Mouse (Mus musculus) kidney, adult 2 months (tissue): ENCODE results near the gene Csrp3. TPM values are rescaled to one million over a fixed set of nuclear protein-coding genes. Genes with fewer than 3 reads are reported as not detected.

Experiments used
- DNase-seq: peaks from one replicate; pipeline ENCODE4 v3.0.0; 2021
- H3K27ac ChIP-seq: fragments of 200-500 bp; 2 replicates; pipeline ENCODE4 v1.5.1; 2012; ENCODE audit warnings: low read depth, low read length, control low read depth, inconsistent platforms; ENCODE audit not compliant: insufficient read depth
- H3K27me3 ChIP-seq: fragments of 200-500 bp; replicated peaks from 2 replicates; pipeline ENCODE4 v1.6.1; 2012; ENCODE audit warnings: mild to moderate bottlenecking, moderate library complexity, low read length, inconsistent platforms; ENCODE audit not compliant: control insufficient read depth, insufficient read depth
- H3K36me3 ChIP-seq: fragments of 200-500 bp; 2 replicates; pipeline ENCODE4 v1.6.1; 2012; ENCODE audit warnings: mild to moderate bottlenecking, moderate library complexity, low read length, inconsistent platforms; ENCODE audit not compliant: control insufficient read depth, insufficient read depth
- H3K4me1 ChIP-seq: fragments of 200-500 bp; 2 replicates; pipeline ENCODE4 v1.6.1; 2011; ENCODE audit warnings: low read length; ENCODE audit not compliant: control insufficient read depth, insufficient read depth
- H3K4me3 ChIP-seq: fragments of 200-500 bp; 2 replicates; pipeline ENCODE4 v1.5.1; 2011; ENCODE audit warnings: mild to moderate bottlenecking, low read depth, low read length, control low read depth; ENCODE audit not compliant: insufficient read depth
- CTCF ChIP-seq: fragments of 200-500 bp; conservative IDR thresholded peaks from 2 replicates; pipeline ENCODE4 v1.5.1; 2011; ENCODE audit warnings: low read depth, mild to moderate bottlenecking, control low read depth, low read length, moderate library complexity, mixed read lengths; ENCODE audit not compliant: insufficient read depth, insufficient read length
- POLR2A ChIP-seq: fragments of 200-500 bp; IDR thresholded peaks from one replicate; pipeline ENCODE4 v1.6.1; 2011; ENCODE audit warnings: low read depth, low read length, control low read depth
- WGBS: fragments of 180-500 bp; shearing (Covaris S2); methylation state at CpG from one replicate; pipeline ENCODE4 v1.1.7; 2018; 5-methylcytosine and 5-hydroxymethylcytosine counted together
- polyA plus RNA-seq: library from polyadenylated mRNA; depleted of rRNA; stranded (reverse); fragments of >200 nt; gene quantifications from 2 replicates; pipeline ENCODE4 v1.2.3, GENCODE M21; 2012

Gene Csrp3
- polyA plus RNA-seq, 1 experiment, result 5.1 TPM

DNA sequence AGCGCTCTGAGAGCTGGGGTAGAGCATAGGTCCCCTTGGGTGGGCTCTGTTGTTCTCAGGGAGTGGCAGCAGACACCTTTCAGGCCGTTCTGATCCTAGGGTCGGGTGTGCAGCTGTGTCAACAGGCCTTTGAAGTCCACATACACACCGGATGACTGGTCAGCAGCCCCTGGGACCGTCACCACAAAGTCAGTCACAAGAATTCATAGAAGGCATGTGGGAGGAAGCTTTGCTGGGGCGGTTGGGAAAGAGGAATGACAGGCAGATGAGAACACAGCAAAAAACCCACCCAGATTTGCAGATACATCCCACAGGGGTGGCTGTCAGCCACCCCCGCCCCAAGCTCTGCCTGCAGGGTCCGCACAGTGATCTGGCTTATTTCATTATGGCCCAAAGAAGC lies 40.1 kb upstream of the Csrp3 start:
- TF ChIP-seq CTCF (no peak), POLR2A (no peak)
- H3K4me1 ChIP-seq, result no peaks in the 10 kb centered on the region
- no peak overlapping the region for H3K27ac ChIP-seq
- H3K36me3 ChIP-seq, result no peaks in the 10 kb centered on the region
- H3K4me3 ChIP-seq, result no peak overlapping the region
- 45% methylated on average over 8 of the region's 8 CpGs for WGBS
- DNase-seq, result no peak
- no peaks in the 10 kb centered on the region for H3K27me3 ChIP-seq

DNA sequence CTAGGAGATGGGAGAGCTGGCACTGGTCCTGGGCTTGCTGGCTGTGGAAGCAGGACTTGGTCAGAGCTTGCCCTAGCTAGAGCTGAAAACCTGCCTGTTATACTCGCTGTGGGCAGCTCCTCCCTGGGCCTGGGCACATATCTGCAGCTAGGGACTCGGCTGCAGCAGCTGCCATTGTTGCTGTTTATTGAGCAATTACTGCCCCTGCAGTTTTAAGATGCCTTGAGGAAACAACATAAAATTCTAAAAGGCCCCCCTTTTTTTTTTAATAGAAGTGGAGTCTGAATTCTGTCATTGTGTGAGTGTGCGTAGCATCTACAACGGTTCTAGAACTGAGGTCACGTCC lies 36.4 kb upstream of the Csrp3 start:
- Histone ChIP-seq H3K27ac (no peak overlapping the region), H3K4me3 (no peak overlapping the region), H3K36me3 (no peaks in the 10 kb centered on the region), H3K4me1 (peaks cover 3% of the 10 kb centered on the region; the same call in 1 of the 2 replicates), H3K27me3 (no peaks in the 10 kb centered on the region)
- no peak for DNase-seq
- TF ChIP-seq POLR2A, result no peak
- no peak for TF ChIP-seq CTCF
- 77% methylated on average over 5 of the region's 5 CpGs for WGBS

DNA sequence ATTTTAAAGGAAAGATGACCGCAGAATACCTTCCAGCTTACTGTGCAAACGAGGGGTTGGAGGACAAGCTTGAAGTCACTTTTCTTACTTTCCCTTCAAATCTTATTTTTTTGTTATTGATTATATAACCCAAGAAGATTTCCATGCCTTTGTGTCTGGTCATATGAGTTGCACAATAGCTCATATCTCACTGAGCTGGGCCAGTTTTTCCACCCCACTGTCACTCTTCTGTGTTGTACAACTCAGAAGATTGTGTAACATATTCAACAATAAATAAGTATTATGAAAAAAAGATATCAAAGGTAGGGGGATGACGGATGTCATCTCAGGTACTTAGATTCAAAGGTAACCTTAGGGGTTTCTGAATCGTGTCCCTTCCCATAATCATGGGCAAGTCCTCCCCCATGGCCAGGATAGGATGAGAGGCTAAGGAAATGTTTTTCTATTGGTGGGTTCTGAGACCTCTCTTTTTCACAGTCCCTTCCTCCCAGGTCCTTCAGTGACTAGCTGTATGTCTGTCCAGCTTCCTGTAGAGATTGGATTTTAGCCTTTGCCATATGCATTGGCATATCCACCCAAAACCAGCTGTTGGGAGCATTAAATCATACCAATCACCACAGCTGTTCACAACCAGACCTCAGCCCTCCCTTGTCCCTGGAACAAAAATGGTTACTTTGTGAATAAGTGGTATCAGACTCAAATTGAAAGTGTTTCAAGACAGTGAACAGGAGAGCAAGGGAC lies 35.9 kb upstream of the Csrp3 start:
- no peaks in the 10 kb centered on the region for H3K36me3 ChIP-seq
- no peak overlapping the region for H3K4me3 ChIP-seq
- DNase-seq, result no peak
- no peak overlapping the region for H3K27ac ChIP-seq
- 85% methylated on average over 4 of the region's 4 CpGs for WGBS
- H3K4me1 ChIP-seq, result peaks cover 3% of the 10 kb centered on the region; the same call in 1 of the 2 replicates
- TF ChIP-seq CTCF, result no peak
- no peak for TF ChIP-seq POLR2A
- no peaks in the 10 kb centered on the region for H3K27me3 ChIP-seq

DNA sequence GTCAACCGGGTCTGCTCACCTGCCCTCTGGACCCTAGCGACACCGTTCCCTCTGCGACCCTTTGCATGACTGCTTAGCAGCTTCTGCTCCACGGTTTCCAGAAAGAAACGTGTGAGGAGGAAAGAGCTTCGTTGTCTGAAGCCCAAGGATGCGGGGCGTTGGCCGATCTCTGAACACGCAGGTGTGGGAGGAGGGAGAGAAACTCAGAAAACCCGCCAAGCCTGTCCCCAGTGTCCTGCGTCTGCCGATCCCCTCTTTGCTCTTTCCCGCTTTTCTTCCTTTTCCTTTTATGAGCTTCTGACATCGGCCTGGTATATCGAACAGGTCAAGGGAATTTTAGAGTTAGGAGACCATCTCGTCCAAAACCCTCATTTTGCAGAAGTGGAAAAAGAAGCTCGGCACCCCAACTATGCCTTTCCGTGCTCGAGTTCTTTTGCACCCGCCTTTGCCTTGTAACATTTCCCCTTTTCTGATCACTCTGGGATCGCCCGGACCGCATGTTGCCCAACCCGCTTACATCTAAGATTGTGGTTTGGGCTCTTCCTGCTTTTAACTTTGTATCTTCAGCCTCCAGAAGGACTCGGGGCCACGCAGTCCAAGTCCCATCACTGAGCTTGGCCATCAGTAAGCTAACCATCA lies 34.3 kb upstream of the Csrp3 start:
- H3K4me3 ChIP-seq, result peak overlapping the region; percentile 48; the same call in 1 of the 2 replicates
- TF ChIP-seq CTCF (no peak), POLR2A (no peak)
- WGBS, result 5% methylated on average over 28 of the region's 28 CpGs
- H3K27me3 ChIP-seq, result no peaks in the 10 kb centered on the region
- H3K36me3 ChIP-seq, result no peaks in the 10 kb centered on the region
- peaks cover 3% of the 10 kb centered on the region; the same call in 1 of the 2 replicates for H3K4me1 ChIP-seq
- DNase-seq, result peak; percentile 14
- no peak overlapping the region for H3K27ac ChIP-seq

DNA sequence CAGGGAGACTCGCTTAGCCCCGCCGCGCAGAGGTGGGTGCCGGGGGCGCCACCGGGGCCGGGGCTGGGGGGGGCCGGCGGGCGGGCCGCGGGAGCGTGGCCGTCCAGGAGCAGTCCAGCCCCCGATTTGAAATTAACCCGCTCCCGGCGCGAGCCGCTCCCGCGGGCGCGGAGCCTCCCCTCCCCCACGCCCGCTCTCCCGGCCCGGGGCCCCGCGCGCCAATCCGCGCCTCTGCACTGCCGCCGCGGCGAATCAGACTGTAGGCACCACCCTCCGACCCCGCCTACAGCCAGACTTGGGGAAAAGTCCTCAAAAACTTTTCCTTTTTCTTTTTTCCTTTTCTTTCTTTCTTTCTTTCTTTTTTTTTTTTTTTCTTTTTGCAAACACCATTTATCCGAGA lies 33.7 kb upstream of the Csrp3 start, which contains the start of gene E2f8:
TSS of gene E2f8 (minus strand) at position 111 of the 400 bp plus-strand sequence.
- peak within 1 kb of the TSS; percentile 52 for H3K4me3 ChIP-seq
- TF ChIP-seq CTCF (no peak), POLR2A (no peak)
- under 1% methylated on average over 41 of the region's 41 CpGs for WGBS
- peak; percentile 82 for DNase-seq
- H3K36me3 ChIP-seq, result no peaks in the 10 kb centered on the region
- H3K4me1 ChIP-seq, result peaks cover 3% of the 10 kb centered on the region; the same call in 1 of the 2 replicates
- H3K27ac ChIP-seq, result no peak within 1 kb of the TSS
- no peaks in the 10 kb centered on the region for H3K27me3 ChIP-seq

DNA sequence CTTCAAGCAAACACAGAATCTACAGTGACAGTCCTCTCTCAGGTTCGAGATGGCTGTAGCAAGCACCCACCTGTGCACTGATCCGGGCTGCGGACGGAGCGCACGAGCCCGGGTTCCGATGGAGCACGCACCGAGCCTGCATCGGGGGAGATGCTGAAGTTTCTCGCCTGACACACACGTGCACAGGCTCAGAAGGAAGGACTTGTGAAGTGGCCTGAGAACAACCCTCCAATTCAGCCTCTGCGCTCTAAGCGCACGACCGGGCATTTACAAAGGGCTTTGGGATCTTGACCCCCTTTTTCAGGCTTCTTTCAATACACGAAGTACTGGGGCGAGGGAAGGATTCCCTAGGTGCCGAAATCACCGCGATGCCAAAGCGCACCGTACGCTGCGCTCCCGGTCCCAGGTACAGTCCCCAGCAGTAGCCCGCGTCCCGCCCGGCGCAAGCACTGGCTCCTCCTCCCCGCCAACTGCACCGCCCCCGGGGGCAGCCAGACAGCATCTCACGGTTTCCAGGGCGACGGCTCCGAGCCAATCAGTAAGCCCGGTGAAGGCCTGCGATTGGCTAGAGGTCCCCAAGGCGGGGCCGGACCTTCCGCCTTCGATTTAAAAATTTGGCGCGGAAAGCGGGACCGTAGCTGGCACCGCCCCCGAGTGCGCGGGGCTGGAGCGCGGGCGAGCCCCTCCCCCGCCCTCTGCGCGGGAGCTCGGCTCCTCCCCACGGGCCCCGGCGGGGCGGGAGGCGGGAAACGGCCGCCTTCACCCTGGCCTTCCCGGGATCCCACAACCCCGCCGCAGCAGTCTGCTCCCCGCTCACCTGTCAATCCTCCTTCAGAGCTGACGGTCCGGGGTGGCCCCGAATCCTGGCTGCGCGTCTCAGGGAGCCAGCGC lies 33.0 kb upstream of the Csrp3 start:
- Histone ChIP-seq H3K4me3 (peak overlapping the region; percentile 52), H3K27ac (no peak overlapping the region), H3K36me3 (no peaks in the 10 kb centered on the region), H3K4me1 (peaks cover 3% of the 10 kb centered on the region; the same call in 1 of the 2 replicates), H3K27me3 (no peaks in the 10 kb centered on the region)
- WGBS, result 1% methylated on average over 77 of the region's 77 CpGs
- DNase-seq, result peak; percentile 99
- no peak for TF ChIP-seq CTCF
- no peak for TF ChIP-seq POLR2A

DNA sequence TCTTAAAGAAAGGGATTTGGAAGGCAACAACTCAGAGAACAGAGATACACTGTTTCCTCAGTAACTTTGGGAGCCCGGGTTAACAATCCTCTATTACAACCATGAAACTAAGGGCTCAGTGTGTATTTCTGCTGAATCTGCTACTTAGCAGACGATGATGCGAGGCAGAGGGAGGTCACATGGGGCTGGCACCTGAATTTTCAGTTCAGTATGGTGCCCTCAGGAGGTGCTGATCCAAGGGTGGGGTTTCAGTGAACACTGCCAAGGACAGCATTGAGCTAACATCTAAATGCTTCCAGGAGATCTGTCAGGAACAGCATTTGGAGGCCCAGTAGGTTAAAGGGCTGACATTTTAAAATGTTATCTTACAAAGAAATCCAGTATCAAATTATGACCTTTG lies 31.7 kb upstream of the Csrp3 start:
- Histone ChIP-seq H3K36me3 (no peaks in the 10 kb centered on the region), H3K4me1 (peaks cover 3% of the 10 kb centered on the region; the same call in 1 of the 2 replicates), H3K27me3 (no peaks in the 10 kb centered on the region), H3K27ac (no peak overlapping the region), H3K4me3 (no peak overlapping the region)
- WGBS, result 74% methylated on average over 3 of the region's 3 CpGs
- TF ChIP-seq CTCF (no peak), POLR2A (no peak)
- DNase-seq, result no peak
